Mouse (Mus musculus): ENCODE data around the gene Hepacam2.
"Not testable (repeated sequence)": the region's sequence is repeated elsewhere in the genome, so short reads cannot be mapped to it uniquely, and the experiment has no call there.

Hepacam2 gene

GRCm38 (mm10) chr6:3498162-3498848, at the start of gene Hepacam2, which contains the start of gene Vps50:
TSS of gene Hepacam2 (minus strand) at chr6:3498298.
TSS of gene Vps50 (plus strand) at chr6:3498382.
- DNase-seq (ENCODE audit: low read depth, low spot score) = peak; percentile 92

- no peak for DNase-seq (ENCODE audit: low read depth, low spot score)
These were observed 46.9 kb upstream of the Hepacam2 start for GRCm38 (mm10) chr6:3544970-3545369.

GRCm38 (mm10) chr6:3543862-3544261, 45.8 kb upstream of the Hepacam2 start:
- no peak for DNase-seq (ENCODE audit: low read depth, low spot score)

- no peak for DNase-seq (ENCODE audit: low read depth, low spot score)
These were observed 41.4 kb upstream of the Hepacam2 start for GRCm38 (mm10) chr6:3539470-3539869.

GRCm38 (mm10) chr6:3536048-3536447, 38.0 kb upstream of the Hepacam2 start:
- DNase-seq (ENCODE audit: low read depth, low spot score) = no peak

GRCm38 (mm10) chr6:3531445-3531844, 33.3 kb upstream of the Hepacam2 start:
- DNase-seq (ENCODE audit: low read depth, low spot score) = no peak

GRCm38 (mm10) chr6:3528198-3528597, 30.1 kb upstream of the Hepacam2 start:
- DNase-seq (ENCODE audit: low read depth, low spot score) = no peak

GRCm38 (mm10) chr6:3512611-3513010, 14.5 kb upstream of the Hepacam2 start:
- peak; percentile 5 for DNase-seq (ENCODE audit: low read depth, low spot score)

GRCm38 (mm10) chr6:3511612-3512011, 13.5 kb upstream of the Hepacam2 start:
- DNase-seq (ENCODE audit: low read depth, low spot score) = peak; percentile 9

- DNase-seq (ENCODE audit: low read depth, low spot score) = no peak
These were observed 13.0 kb upstream of the Hepacam2 start for GRCm38 (mm10) chr6:3511116-3511515.

GRCm38 (mm10) chr6:3509782-3510181, 11.7 kb upstream of the Hepacam2 start:
- DNase-seq (ENCODE audit: low read depth, low spot score) = peak; percentile 65

- DNase-seq (ENCODE audit: low read depth, low spot score) = not testable (repeated sequence)
These were observed 10.1 kb upstream of the Hepacam2 start for GRCm38 (mm10) chr6:3508151-3508550.

- DNase-seq (ENCODE audit: low read depth, low spot score) = no peak
These were observed 9.0 kb upstream of the Hepacam2 start for GRCm38 (mm10) chr6:3507078-3507477.

GRCm38 (mm10) chr6:3505289-3505688, 7.2 kb upstream of the Hepacam2 start:
- peak; percentile 36 for DNase-seq (ENCODE audit: low read depth, low spot score)

GRCm38 (mm10) chr6:3500286-3500685, 2.2 kb upstream of the Hepacam2 start:
- DNase-seq (ENCODE audit: low read depth, low spot score) = no peak

- peak; percentile 52 for DNase-seq (ENCODE audit: low read depth, low spot score)
These were observed 1.9 kb downstream of the Hepacam2 start for GRCm38 (mm10) chr6:3496210-3496609.

- DNase-seq (ENCODE audit: low read depth, low spot score) = no peak
These were observed 3.8 kb downstream of the Hepacam2 start for GRCm38 (mm10) chr6:3494285-3494684.

- DNase-seq (ENCODE audit: low read depth, low spot score) = no peak
These were observed 10.7 kb downstream of the Hepacam2 start for GRCm38 (mm10) chr6:3487355-3487754.

GRCm38 (mm10) chr6:3485133-3485532, 13.0 kb downstream of the Hepacam2 start:
- DNase-seq (ENCODE audit: low read depth, low spot score) = no peak

GRCm38 (mm10) chr6:3481705-3482104, 16.4 kb downstream of the Hepacam2 start:
- DNase-seq (ENCODE audit: low read depth, low spot score) = no peak

GRCm38 (mm10) chr6:3479853-3480252, 18.2 kb downstream of the Hepacam2 start:
- DNase-seq (ENCODE audit: low read depth, low spot score) = no peak

- no peak for DNase-seq (ENCODE audit: low read depth, low spot score)
These were observed 21.8 kb downstream of the Hepacam2 start for GRCm38 (mm10) chr6:3476299-3476698.

GRCm38 (mm10) chr6:3470706-3471105, 27.4 kb downstream of the Hepacam2 start:
- DNase-seq (ENCODE audit: low read depth, low spot score) = no peak

- no peak for DNase-seq (ENCODE audit: low read depth, low spot score)
These were observed 29.5 kb downstream of the Hepacam2 start for GRCm38 (mm10) chr6:3468627-3469026.

All from forelimb bud, embryonic 11.5 days (tissue).